In genomic region chr9:117077548-117077947, GRCm38 (mm10) we compare ENCODE assay signal across 26 mouse cellular contexts.
A peak's percentile ranks its signal among the peaks of the same experiment; 100 is the strongest.
DNase-seq lines count a peak whose midpoint lies in the region; ATAC-seq lines count a peak whose summit lies in the region.
"Had no signal": no experiment of that assay in that cellular context is flagged by ENCODE, and none has a peak within 500 bp of the region (broad histone marks: within the 10 kb centered on the region; RNA-seq: fewer than 3 reads in every experiment).

No protein-coding gene starts in this region.

- H3K4me3 ChIP-seq in lung, embryonic 15.5 days: no peak overlapping the region
- no peak overlapping the region for H3K4me3 ChIP-seq in embryonic facial prominence, embryonic 14.5 days (ENCODE audit: low read depth, low read length)
- H3K4me3 ChIP-seq: forebrain, embryonic 12.5 days; gastrocnemius, adult 2 months; hindbrain, embryonic 12.5 days; liver, embryonic 12.5 days; midbrain, embryonic 10.5 days; myocyte; neural tube, embryonic 13.5 days had no signal

- H3K9ac ChIP-seq in lung, embryonic 15.5 days: no peak overlapping the region
- no peak overlapping the region for H3K9ac ChIP-seq in embryonic facial prominence, embryonic 14.5 days (ENCODE audit: low read depth, low read length)
- H3K9ac ChIP-seq: forebrain, embryonic 12.5 days; hindbrain, embryonic 12.5 days; liver, embryonic 12.5 days; neural tube, embryonic 13.5 days had no signal

- no peak overlapping the region; the same call in 1 of the 2 replicates for H3K4me2 ChIP-seq in lung, embryonic 15.5 days
- H3K4me2 ChIP-seq in embryonic facial prominence, embryonic 14.5 days (ENCODE audit: low read depth, low read length): no peak overlapping the region
- H3K4me2 ChIP-seq: forebrain, embryonic 12.5 days; heart, embryonic 11.5 days; hindbrain, embryonic 12.5 days; liver, embryonic 12.5 days; neural tube, embryonic 13.5 days had no signal

- H3K4me1 ChIP-seq in lung, embryonic 15.5 days: peaks cover 54% of the 10 kb centered on the region
- H3K4me1 ChIP-seq in embryonic facial prominence, embryonic 14.5 days (ENCODE audit: control insufficient read depth, insufficient read depth, low read length): peaks cover 17% of the 10 kb centered on the region

- DNase-seq in embryo, embryonic 10 days (ENCODE audit: low spot score): peak; percentile 43
- DNase-seq in embryo, embryonic 9.5 days (ENCODE audit: extremely low spot score): no peak
- DNase-seq in lung, adult 18-20 months: no peak
- DNase-seq in embryonic facial prominence, embryonic 14.5 days (ENCODE audit: low spot score): peak; percentile 66
- DNase-seq in layer of hippocampus, adult 9-10 months (ENCODE audit: low spot score): no peak
- no peak for DNase-seq in frontal cortex, postnatal 36 days (ENCODE audit: low spot score in 2 of 2)
- DNase-seq: adrenal gland, postnatal 14 days; cerebellum, adult 8-10 months; gastrocnemius, adult 2 months; heart, postnatal 10 days; kidney, adult 2 months; left cerebral cortex, postnatal 4 days; retina, postnatal 1 day; right cerebral cortex, postnatal 25 days; spleen, adult 18-20 months; thymus, postnatal 25 days had no signal

- peak overlapping the region; percentile 70 for H3K27ac ChIP-seq in lung, embryonic 15.5 days
- no peak overlapping the region; the same call in 1 of the 2 replicates for H3K27ac ChIP-seq in embryonic facial prominence, embryonic 14.5 days (replicated peaks; ENCODE audit: low read depth, low read length)
- H3K27ac ChIP-seq: forebrain, embryonic 12.5 days; gastrocnemius, adult 2 months; hindbrain, embryonic 12.5 days; kidney, postnatal 0 days; liver, embryonic 12.5 days; midbrain, embryonic 10.5 days had no signal

- H3K36me3 ChIP-seq in lung, embryonic 15.5 days: peaks cover 4% of the 10 kb centered on the region; the same call in 1 of the 2 replicates
- H3K36me3 ChIP-seq in embryonic facial prominence, embryonic 14.5 days (ENCODE audit: control insufficient read depth, insufficient read depth, low read length): no peaks in the 10 kb centered on the region; the same call in 1 of the 2 replicates
- H3K36me3 ChIP-seq: forebrain, embryonic 12.5 days; hindbrain, embryonic 12.5 days; liver, embryonic 12.5 days; midbrain, embryonic 10.5 days; neural tube, embryonic 13.5 days had no signal

- 36% methylated on average over 7 of the region's 7 CpGs for WGBS in lung, embryonic 15.5 days
- 34% methylated on average over 7 of the region's 7 CpGs for WGBS in embryonic facial prominence, embryonic 14.5 days

- H3K27me3 ChIP-seq in lung, embryonic 15.5 days: no peaks in the 10 kb centered on the region
- no peaks in the 10 kb centered on the region for H3K27me3 ChIP-seq in embryonic facial prominence, embryonic 14.5 days (replicated peaks; ENCODE audit: control insufficient read depth, insufficient read depth, low read length)
- H3K27me3 ChIP-seq: forebrain, embryonic 12.5 days; hindbrain, embryonic 12.5 days; liver, embryonic 12.5 days; neural tube, embryonic 13.5 days had no signal

- ATAC-seq in lung, embryonic 15.5 days (ENCODE audit: borderline replicate concordance, extremely low read depth, low FRiP score, low TSS enrichment): no peak
- ATAC-seq in embryonic facial prominence, embryonic 14.5 days (ENCODE audit: low read depth): peak; percentile 27; the same call in 1 of the 2 replicates
- ATAC-seq: liver, embryonic 12.5 days; midbrain, embryonic 16.5 days had no signal

- H3K9me3 ChIP-seq in lung, embryonic 15.5 days: no peaks in the 10 kb centered on the region; the same call in 1 of the 2 replicates
- no peaks in the 10 kb centered on the region for H3K9me3 ChIP-seq in embryonic facial prominence, embryonic 14.5 days (ENCODE audit: control insufficient read depth, low read length)
- H3K9me3 ChIP-seq: forebrain, embryonic 12.5 days; hindbrain, embryonic 12.5 days; liver, embryonic 12.5 days; midbrain, embryonic 10.5 days; neural tube, embryonic 13.5 days had no signal

Comparison
In these comparisons a context has a peak if more than half of its experiments do, and no peak if none do; other contexts are left out.
1. DNase-seq: peak in embryo, embryonic 10 days (single experiment) and embryonic facial prominence, embryonic 14.5 days (single experiment); none in embryo, embryonic 9.5 days (single experiment), lung, adult 18-20 months (0 of 2), layer of hippocampus, adult 9-10 months (single experiment) and frontal cortex, postnatal 36 days (0 of 2).